Mouse (Mus musculus): Measurements from ENCODE around the gene Lysmd1.
A peak's percentile ranks its signal among the peaks of the same experiment; 100 is the strongest.
"Not testable (repeated sequence)": the region's sequence is repeated elsewhere in the genome, so short reads cannot be mapped to it uniquely, and the experiment has no call there.

Gene Lysmd1

DNA sequence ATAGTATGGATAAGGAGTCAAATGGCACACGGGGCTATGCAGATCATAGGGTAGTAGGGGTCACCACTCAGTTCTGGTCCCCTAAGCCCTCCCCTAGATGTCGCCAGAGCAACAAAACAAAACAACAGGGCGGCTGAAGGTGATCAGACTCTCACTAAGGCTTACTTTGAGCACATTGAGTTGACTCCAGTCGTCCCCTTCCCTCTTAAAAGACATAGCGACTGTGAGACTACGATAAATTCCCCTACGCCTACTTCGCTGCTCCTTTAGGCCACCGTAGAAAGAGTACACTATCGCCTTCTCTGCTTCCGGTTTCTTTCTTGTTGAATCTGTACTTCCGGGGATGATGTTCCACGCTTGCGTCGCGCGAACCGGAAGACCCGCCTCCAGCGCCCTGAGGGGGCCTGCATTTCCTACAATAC is at the start of gene Lysmd1, which contains the start of gene Scnm1:
Gene Lysmd1 (plus strand): TSS at position 409 of the 422 bp plus-strand sequence.
Gene Scnm1 (minus strand): TSS at position 332 of the 422 bp plus-strand sequence.
- peak; percentile 75 for DNase-seq (ENCODE audit: low spot score)

GRCm38 (mm10) chr3:95088071-95088470 is 45.8 kb upstream of the Lysmd1 start:
- DNase-seq (ENCODE audit: low spot score) = no peak

- no peak for DNase-seq (ENCODE audit: low spot score)
Measured at GRCm38 (mm10) chr3:95100854-95101253, 33.0 kb upstream of the Lysmd1 start.

GRCm38 (mm10) chr3:95105121-95105520 is 28.8 kb upstream of the Lysmd1 start:
- DNase-seq (ENCODE audit: low spot score) = no peak

DNA sequence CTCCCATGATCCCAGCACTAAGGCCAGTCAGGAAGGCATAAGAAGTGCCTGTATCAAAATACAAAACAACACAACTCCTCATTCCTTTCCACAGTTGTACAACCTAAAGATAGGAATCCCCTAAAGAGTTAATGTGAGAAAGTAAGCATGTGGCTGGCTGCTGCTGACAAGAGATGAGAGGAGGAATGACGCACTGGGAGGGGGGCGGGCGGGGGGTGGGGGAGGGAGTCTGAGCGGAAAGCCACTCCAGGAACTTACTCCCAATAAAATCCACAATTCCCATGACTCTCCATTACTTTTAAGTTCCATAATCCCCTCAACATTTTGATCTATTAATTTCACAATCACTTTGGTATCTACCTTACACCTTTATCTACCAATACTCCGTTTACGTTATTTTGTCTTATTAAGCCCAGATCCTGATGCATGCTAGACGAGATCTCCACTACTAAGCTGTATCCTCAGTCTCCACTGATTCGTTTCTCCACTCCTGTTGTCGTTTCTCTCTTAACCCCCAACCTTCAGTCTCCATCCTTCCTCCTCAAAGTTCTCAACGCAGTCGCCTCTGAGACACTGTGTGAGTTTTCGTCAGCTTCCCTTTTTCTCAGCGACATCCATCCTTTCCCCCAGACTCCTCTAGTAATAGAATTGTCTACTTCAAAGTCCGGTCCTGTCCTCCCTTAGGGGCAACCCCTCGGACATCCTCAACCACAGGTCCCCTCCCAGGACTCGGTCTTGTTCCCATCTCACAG is 28.1 kb upstream of the Lysmd1 start:
- no peak for DNase-seq (ENCODE audit: low spot score)

DNA sequence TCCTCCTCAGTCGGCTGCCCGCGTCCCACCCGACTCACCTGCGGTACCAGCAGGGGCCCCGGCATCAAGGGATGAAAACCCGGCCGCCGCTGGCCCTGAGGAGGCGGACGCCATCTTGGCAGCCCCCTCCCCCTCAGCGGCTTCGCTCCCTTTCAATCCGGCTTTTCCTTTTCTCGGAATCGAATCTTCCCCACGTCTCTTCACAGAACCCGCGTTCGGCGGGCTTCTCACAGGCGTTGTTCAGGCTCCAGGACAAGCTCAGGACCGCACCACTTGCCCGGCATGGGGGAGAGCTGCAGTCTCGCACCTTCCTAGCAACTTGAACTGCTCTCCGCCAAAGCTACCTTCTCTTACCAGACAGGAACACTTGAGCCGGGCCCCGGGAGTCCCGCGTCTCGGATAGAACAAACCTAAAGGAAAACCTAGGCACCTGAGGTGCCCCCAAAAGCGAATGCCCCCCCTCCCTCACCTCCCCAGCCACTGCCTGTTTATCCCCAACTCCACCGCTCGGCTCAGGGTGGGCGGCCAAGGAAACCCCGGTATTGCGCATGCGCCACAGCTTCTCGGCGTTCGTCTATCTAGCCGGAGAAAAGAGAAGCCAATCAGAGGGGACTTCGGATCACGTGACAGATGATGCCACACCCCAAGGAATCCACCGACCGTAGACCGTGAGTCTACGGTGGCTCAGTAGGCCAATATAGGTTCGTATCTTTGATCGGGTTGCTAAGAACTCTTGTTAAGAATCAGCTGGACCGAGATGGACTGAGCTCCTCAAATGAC is 27.4 kb upstream of the Lysmd1 start, which contains the start of gene Pip5k1a:
Gene Pip5k1a (minus strand): TSS at position 593 of the 780 bp plus-strand sequence.
- peak; percentile 93 for DNase-seq (ENCODE audit: low spot score)

DNA sequence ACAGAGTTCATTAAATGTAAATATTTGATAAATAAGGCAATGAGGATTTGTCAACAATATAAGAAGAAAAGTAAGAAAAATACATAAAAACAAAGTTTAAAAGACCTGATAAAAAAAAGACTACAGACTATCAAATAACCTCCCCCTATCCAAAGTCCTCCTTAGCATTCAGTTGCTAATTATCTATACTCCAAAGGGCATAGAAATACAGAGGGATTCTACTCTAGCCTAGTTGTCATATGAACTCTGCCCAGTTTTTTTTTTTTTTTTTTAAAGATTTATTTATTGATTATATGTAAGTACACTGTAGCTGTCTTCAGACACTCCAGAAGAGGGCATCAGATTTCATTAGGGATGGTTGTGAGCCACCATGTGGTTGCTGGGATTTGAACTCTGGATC is 26.6 kb upstream of the Lysmd1 start:
- DNase-seq (ENCODE audit: low spot score) = not testable (repeated sequence)

DNA sequence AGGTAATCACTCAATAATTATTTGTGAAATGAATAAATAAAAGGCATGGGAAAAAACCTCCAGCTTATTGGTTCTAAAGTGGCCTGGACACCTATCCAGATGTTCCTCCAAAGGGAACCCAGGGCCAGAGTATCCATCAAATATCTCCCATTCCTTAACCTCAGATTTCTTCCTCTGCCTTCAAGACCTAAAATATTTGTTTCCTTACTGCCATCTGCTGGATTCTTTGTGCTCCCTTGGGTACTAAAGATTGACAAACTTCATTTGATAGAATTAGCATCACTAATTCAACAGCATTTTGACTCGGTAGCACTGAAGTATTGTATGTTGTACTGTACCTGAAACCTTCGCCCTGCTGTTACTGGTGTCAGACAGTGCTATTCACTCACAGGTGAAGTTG is 26.0 kb upstream of the Lysmd1 start:
- DNase-seq (ENCODE audit: low spot score) = no peak

- peak; percentile 81 for DNase-seq (ENCODE audit: low spot score)
Measured at GRCm38 (mm10) chr3:95110911-95111726, 22.8 kb upstream of the Lysmd1 start, which contains the start of gene Vps72. Gene Vps72 (plus strand): TSS chr3:95111022.

DNA sequence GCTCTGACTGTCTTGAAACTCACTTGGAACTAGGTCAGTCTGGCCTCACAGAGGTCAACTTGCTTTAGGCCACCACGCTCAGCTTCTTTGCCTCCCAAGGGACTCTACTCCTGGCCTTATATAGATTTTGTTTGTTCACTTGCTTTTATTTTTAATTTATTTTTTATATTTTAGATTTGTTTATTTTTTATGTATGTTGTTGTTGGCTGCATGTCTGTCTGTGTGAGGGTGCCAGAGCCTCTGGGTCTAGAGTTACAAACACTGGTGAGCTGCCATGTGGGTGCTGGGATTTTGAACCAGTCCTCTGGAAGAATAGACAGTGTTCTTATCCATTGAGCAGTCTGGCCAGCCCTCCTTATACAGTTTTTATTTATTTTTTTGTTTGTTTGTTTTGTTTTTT is 21.1 kb upstream of the Lysmd1 start:
- no peak for DNase-seq (ENCODE audit: low spot score)

- DNase-seq (ENCODE audit: low spot score) = no peak
Measured at GRCm38 (mm10) chr3:95117751-95118150, 16.1 kb upstream of the Lysmd1 start.

GRCm38 (mm10) chr3:95121580-95121979 is 12.3 kb upstream of the Lysmd1 start:
- DNase-seq (ENCODE audit: low spot score) = no peak

- DNase-seq (ENCODE audit: low spot score) = no peak
Measured at GRCm38 (mm10) chr3:95124246-95124645, 9.6 kb upstream of the Lysmd1 start, which contains the start of gene Tmod4. Gene Tmod4 (plus strand): TSS chr3:95124476.

- DNase-seq (ENCODE audit: low spot score) = no peak
Measured at GRCm38 (mm10) chr3:95124972-95125371, 8.9 kb upstream of the Lysmd1 start.

- no peak for DNase-seq (ENCODE audit: low spot score)
Measured at GRCm38 (mm10) chr3:95129226-95129651, 4.6 kb upstream of the Lysmd1 start.

DNA sequence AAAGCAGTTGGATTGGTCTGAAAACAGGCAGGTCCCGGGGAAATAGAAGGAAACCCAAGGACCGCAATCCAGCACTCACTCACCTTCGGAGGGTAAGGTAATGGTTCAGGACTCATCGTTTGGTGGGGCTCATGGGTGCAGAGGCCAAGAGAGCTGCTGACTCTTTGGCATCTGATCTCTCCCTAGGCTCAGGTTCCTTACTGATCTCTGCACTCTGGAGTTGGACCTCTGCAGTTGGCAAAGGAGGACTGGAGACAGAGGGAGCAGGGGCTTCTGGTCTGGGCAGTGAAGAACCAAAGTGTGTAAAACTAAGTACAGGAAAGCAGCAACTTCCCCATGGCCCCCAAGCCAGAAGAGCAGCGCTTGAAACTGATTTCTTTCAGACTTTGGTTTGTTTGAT is 3.8 kb upstream of the Lysmd1 start:
- no peak for DNase-seq (ENCODE audit: low spot score)

GRCm38 (mm10) chr3:95132389-95132788 is 1.5 kb upstream of the Lysmd1 start:
- DNase-seq (ENCODE audit: low spot score) = not testable (repeated sequence)

DNA sequence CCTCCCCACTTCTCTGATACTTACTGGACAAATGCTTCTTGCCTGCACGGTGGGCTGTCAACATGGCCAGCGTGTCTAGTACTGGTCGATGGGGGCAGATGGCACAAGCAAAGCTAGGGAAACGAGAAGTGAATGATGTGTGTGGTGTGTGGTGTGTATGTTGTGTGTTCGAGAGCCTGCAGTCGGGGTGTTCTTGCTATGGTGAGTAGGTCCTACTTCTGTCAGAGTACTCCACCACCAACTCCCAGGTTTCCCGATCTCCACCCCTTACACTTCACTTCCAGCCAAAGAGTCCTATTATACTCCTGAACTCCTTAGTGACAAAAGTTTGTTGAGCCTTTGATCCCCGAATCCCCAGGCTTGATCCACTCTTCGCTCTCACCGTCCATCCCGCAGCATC is 712 bp upstream of the Lysmd1 start:
- no peak for DNase-seq (ENCODE audit: low spot score)

- DNase-seq (ENCODE audit: low spot score) = not testable (repeated sequence)
Measured at GRCm38 (mm10) chr3:95134133-95134532, 245 bp downstream of the Lysmd1 start.

DNA sequence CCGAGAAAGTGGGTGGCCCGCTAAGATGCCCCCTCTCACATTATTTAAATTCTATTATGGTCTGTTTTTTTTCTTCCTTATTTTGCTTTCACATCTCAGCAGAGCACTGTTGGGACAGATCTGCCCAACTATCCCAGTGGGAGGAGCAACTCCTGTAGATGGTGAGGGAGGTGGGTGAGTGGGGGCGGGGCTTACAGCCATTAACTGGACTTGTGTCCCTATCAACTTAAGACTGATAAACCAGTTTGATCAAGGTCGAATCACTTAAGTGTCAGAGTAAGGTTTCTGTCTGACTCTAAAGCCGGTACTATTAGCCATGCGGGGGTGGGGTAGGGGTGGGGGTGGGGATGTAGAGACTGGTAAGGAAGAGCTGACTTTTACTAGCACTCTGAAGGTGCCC is 1.1 kb downstream of the Lysmd1 start:
- peak; percentile 39 for DNase-seq (ENCODE audit: low spot score)

- DNase-seq (ENCODE audit: low spot score) = no peak
Measured at GRCm38 (mm10) chr3:95135433-95136052, 1.7 kb downstream of the Lysmd1 start.

DNA sequence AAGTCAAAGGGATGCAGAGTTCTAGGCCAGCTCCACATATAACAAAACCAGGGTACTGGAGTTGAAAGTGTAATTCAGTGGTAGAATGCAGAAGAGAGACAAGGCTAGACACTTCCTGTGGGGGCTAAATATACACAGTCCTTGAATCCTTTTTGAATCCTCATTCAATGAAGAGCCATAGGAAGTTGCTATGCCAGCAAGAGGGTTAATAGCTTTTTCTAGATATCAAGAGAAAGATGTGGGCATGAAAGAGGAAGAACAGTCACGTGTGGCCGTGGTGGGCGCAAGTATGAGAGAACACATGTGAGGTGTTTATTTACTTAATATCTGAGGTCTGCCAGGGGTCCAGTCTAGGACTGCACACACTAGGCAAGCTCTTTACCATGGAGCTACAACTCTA is 2.4 kb downstream of the Lysmd1 start:
- no peak for DNase-seq (ENCODE audit: low spot score)
